Mouse (Mus musculus) testis, adult 2 months (tissue): ENCODE data around the gene D7Ertd443e. TPM values are rescaled to one million over a fixed set of nuclear protein-coding genes. Genes with fewer than 3 reads are reported as not detected.

Experiments
- H3K27ac ChIP-seq: fragments of 200-500 bp; 2 replicates; pipeline ENCODE4 v1.5.1; 2012; ENCODE audit warnings: low read depth, low read length; ENCODE audit not compliant: control insufficient read depth, insufficient read depth
- H3K27me3 ChIP-seq: fragments of 200-500 bp; 2 replicates; pipeline ENCODE4 v1.6.1; 2012; ENCODE audit warnings: mild to moderate bottlenecking, low read length, moderate library complexity; ENCODE audit not compliant: control insufficient read depth, insufficient read depth
- H3K36me3 ChIP-seq: fragments of 200-500 bp; 2 replicates; pipeline ENCODE4 v1.6.1; 2012; ENCODE audit warnings: mild to moderate bottlenecking, low read length; ENCODE audit not compliant: control insufficient read depth, insufficient read depth
- H3K4me1 ChIP-seq: fragments of 200-500 bp; 2 replicates; pipeline ENCODE4 v1.6.1; 2012; ENCODE audit warnings: low read length; ENCODE audit not compliant: control insufficient read depth, insufficient read depth
- H3K4me3 ChIP-seq: fragments of 200-500 bp; 2 replicates; pipeline ENCODE4 v1.5.1; 2012; ENCODE audit warnings: low read depth, mild to moderate bottlenecking, low read length, moderate library complexity, mixed read lengths; ENCODE audit not compliant: control insufficient read depth
- CTCF ChIP-seq: fragments of 200-500 bp; IDR thresholded peaks from 2 replicates; pipeline ENCODE4 v1.5.1; 2012; ENCODE audit warnings: low read depth, mild to moderate bottlenecking, inconsistent platforms, low read length, moderate library complexity; ENCODE audit not compliant: control insufficient read depth, insufficient read depth, insufficient replicate concordance
- POLR2A ChIP-seq: fragments of 200-500 bp; IDR thresholded peaks from 2 replicates; pipeline ENCODE4 v1.6.1; 2012; ENCODE audit warnings: low read depth, mild to moderate bottlenecking, inconsistent platforms, low read length, moderate library complexity; ENCODE audit not compliant: control insufficient read depth
- polyA plus RNA-seq: library from polyadenylated mRNA; depleted of rRNA; stranded (reverse); fragments of >200 nt; gene quantifications from 2 replicates; pipeline ENCODE4 v1.2.3, GENCODE M21; 2012; rRNA removed

Gene D7Ertd443e
- polyA plus RNA-seq: 51.2 and 56.8 TPM in 2 replicates

DNA sequence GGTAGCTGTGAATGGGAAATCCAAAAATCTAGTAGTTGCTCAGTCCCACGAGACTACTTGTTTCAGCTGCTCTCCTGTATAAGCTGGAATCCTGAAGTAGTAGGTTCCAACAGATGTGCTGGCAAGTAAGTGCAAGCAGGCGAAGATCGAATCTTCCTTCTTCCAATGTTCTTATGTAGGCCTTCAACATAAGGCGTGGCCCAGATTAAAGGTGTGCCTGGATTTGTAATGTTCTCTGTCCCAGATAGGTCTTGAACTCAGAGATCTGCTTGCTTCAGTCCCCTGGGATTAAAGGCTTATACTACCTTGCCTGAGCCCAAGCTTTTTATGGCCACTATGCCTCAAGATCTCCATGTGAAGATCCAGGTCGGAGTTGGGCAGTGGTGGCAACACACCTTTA lies at the start of gene D7Ertd443e:
TSS of gene D7Ertd443e (minus strand) at position 101 of the 400 bp plus-strand sequence.
- Histone ChIP-seq H3K27me3 (no peaks in the 10 kb centered on the region), H3K4me3 (no peak within 1 kb of the TSS), H3K27ac (no peak within 1 kb of the TSS), H3K36me3 (no peaks in the 10 kb centered on the region), H3K4me1 (no peaks in the 10 kb centered on the region)
- no peak for TF ChIP-seq CTCF
- TF ChIP-seq POLR2A: no peak

GRCm38 (mm10) chr7:134431681-134432080 lies 46.2 kb upstream of the D7Ertd443e start:
- H3K4me3 ChIP-seq: no peak overlapping the region
- no peak overlapping the region for H3K27ac ChIP-seq
- H3K36me3 ChIP-seq: no peaks in the 10 kb centered on the region
- H3K4me1 ChIP-seq: no peaks in the 10 kb centered on the region
- TF ChIP-seq POLR2A: no peak
- no peak for TF ChIP-seq CTCF
- H3K27me3 ChIP-seq: no peaks in the 10 kb centered on the region

- TF ChIP-seq CTCF (no peak), POLR2A (no peak)
- Histone ChIP-seq H3K36me3 (no peaks in the 10 kb centered on the region), H3K27ac (no peak overlapping the region), H3K4me3 (no peak overlapping the region), H3K27me3 (no peaks in the 10 kb centered on the region), H3K4me1 (no peaks in the 10 kb centered on the region)
These were observed 43.2 kb upstream of the D7Ertd443e start for GRCm38 (mm10) chr7:134428676-134429075.

GRCm38 (mm10) chr7:134415014-134415413 lies 29.6 kb upstream of the D7Ertd443e start:
- Histone ChIP-seq H3K36me3 (no peaks in the 10 kb centered on the region), H3K4me3 (no peak overlapping the region), H3K4me1 (no peaks in the 10 kb centered on the region), H3K27me3 (no peaks in the 10 kb centered on the region), H3K27ac (no peak overlapping the region)
- TF ChIP-seq CTCF: peak; percentile 48; the same call in 1 of the 2 replicates
- TF ChIP-seq POLR2A: no peak

DNA sequence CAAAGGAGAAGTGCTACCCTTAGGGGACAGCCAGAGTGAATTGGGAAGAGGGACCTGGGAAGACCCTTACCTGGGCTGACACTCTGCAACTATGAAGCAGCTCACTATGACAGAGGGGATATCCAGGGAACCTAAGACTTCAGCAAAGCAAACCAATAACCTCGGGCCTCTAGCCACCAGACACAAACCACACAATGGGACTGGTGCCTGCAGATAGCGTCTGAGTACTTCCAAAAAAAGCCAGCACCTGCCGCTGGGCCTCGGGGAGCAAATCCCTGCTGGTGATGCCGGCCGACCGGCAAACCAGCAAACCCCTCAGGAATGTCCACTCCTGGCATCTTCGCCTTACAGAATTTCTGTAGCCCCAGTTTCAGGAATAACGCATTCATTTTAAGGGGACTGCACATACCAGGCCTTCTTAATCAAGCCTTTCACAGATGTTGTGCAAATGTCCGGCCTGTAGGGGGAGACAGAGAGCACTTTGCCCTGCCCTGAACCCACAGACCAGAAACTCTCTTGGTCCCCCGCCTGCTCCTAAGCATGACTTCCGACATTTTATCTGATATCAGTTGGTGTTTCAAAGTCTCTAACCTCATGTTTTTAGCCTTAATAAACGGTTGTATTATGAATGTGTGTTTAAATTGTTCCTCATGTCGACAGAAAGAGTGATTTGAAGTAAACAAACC lies 28.7 kb upstream of the D7Ertd443e start:
- Histone ChIP-seq H3K27ac (no peak overlapping the region), H3K36me3 (no peaks in the 10 kb centered on the region), H3K27me3 (no peaks in the 10 kb centered on the region), H3K4me3 (no peak overlapping the region), H3K4me1 (no peaks in the 10 kb centered on the region)
- TF ChIP-seq POLR2A (no peak), CTCF (peak; percentile 81)

DNA sequence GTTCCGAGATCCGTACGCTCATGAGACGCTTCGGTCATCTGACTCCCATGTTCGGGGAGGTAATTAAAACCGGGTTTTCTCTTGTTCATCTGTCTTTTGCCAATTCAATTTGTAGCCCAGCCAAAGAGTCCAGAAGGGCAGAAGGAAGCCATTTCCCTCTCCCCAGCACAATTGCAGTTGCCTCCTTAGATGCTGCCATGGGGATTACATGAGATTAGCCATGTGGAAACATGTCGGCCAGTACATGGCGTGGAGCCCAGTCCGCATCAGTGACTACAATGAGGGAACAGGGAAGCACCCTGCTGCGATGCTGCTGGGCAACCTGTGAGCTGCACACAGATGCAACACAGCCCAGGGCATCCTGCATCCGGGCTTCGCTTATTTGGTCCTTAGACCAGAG lies 23.2 kb upstream of the D7Ertd443e start:
- H3K4me1 ChIP-seq: no peaks in the 10 kb centered on the region
- no peaks in the 10 kb centered on the region for H3K36me3 ChIP-seq
- TF ChIP-seq CTCF (no peak), POLR2A (no peak)
- H3K4me3 ChIP-seq: no peak overlapping the region
- no peak overlapping the region for H3K27ac ChIP-seq
- no peaks in the 10 kb centered on the region for H3K27me3 ChIP-seq

DNA sequence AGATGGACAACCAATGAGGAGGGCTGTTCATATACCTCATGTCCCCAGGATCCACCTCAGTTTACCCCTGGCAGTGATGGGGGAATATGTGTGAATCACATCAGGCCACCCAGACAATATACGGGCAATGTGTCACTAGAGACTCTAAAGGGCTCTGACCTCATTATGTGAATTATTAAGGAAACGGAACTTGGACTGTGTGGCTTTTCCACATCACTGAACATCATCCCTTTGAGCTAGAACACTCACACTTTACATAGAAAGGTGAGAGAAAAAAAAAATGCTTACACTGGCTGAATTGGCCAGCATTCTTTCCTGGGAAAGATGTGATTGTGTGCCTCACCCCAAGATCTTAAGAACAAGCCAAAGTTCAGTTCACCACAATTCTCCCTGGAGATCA lies 15.3 kb upstream of the D7Ertd443e start:
- no peak overlapping the region for H3K27ac ChIP-seq
- no peaks in the 10 kb centered on the region for H3K36me3 ChIP-seq
- no peaks in the 10 kb centered on the region for H3K4me1 ChIP-seq
- no peaks in the 10 kb centered on the region for H3K27me3 ChIP-seq
- TF ChIP-seq CTCF (no peak), POLR2A (no peak)
- no peak overlapping the region for H3K4me3 ChIP-seq

DNA sequence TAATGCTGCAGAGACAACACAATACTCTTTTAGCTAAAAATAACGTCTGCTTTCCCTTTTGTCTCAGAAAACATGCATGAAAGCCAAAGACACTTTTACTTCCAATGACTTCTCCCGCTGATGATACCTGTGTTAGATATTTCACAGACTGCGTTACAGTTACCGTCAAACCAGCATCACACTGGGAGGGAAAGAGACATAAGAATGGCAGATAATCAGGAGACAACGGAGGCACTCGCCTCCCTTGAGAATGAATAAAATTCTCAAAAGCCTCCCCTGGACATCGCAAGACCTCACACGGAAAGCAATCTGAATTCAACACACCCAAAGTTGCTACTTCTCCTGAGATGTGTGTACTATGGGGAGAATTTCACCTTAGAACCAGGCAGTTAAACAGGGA lies 11.3 kb upstream of the D7Ertd443e start:
- Histone ChIP-seq H3K27ac (no peak overlapping the region), H3K4me1 (no peaks in the 10 kb centered on the region), H3K27me3 (no peaks in the 10 kb centered on the region), H3K36me3 (no peaks in the 10 kb centered on the region), H3K4me3 (no peak overlapping the region)
- TF ChIP-seq CTCF (no peak), POLR2A (no peak)
